Mouse (Mus musculus): ENCODE data around the gene Frmd4b.
"Not testable (repeated sequence)": the region's sequence is repeated elsewhere in the genome, so short reads cannot be mapped to it uniquely, and the experiment has no call there.

Frmd4b gene

GRCm38 (mm10) chr6:97415578-97415977 is 201.8 kb downstream of the Frmd4b start:
- DNase-seq (ENCODE audit: low read depth, low spot score): not testable (repeated sequence)

GRCm38 (mm10) chr6:97413453-97413852 is 203.9 kb downstream of the Frmd4b start:
- DNase-seq (ENCODE audit: low read depth, low spot score): no peak

- no peak for DNase-seq (ENCODE audit: low read depth, low spot score)
These were observed 204.9 kb downstream of the Frmd4b start for GRCm38 (mm10) chr6:97412403-97412802.

- DNase-seq (ENCODE audit: low read depth, low spot score): no peak
These were observed 206.0 kb downstream of the Frmd4b start for GRCm38 (mm10) chr6:97411327-97411726.

GRCm38 (mm10) chr6:97409467-97410239 is 207.7 kb downstream of the Frmd4b start:
- no peak for DNase-seq (ENCODE audit: low read depth, low spot score)

- no peak for DNase-seq (ENCODE audit: low read depth, low spot score)
These were observed 209.4 kb downstream of the Frmd4b start for GRCm38 (mm10) chr6:97407914-97408313.

GRCm38 (mm10) chr6:97407425-97407824 is 209.9 kb downstream of the Frmd4b start:
- DNase-seq (ENCODE audit: low read depth, low spot score): no peak

- no peak for DNase-seq (ENCODE audit: low read depth, low spot score)
These were observed 212.0 kb downstream of the Frmd4b start for GRCm38 (mm10) chr6:97405311-97405710.

- no peak for DNase-seq (ENCODE audit: low read depth, low spot score)
These were observed 214.4 kb downstream of the Frmd4b start for GRCm38 (mm10) chr6:97402822-97403472.

GRCm38 (mm10) chr6:97400446-97400845 is 216.9 kb downstream of the Frmd4b start:
- DNase-seq (ENCODE audit: low read depth, low spot score): no peak

GRCm38 (mm10) chr6:97397935-97398334 is 219.4 kb downstream of the Frmd4b start:
- DNase-seq (ENCODE audit: low read depth, low spot score): no peak

- DNase-seq (ENCODE audit: low read depth, low spot score): peak; percentile 28
These were observed 220.4 kb downstream of the Frmd4b start for GRCm38 (mm10) chr6:97396957-97397354.

- peak; percentile 90 for DNase-seq (ENCODE audit: low read depth, low spot score)
These were observed 220.9 kb downstream of the Frmd4b start for GRCm38 (mm10) chr6:97396351-97396956.

GRCm38 (mm10) chr6:97395477-97396350 is 221.6 kb downstream of the Frmd4b start:
- peak; percentile 8 for DNase-seq (ENCODE audit: low read depth, low spot score)

GRCm38 (mm10) chr6:97394473-97395075 is 222.8 kb downstream of the Frmd4b start:
- no peak for DNase-seq (ENCODE audit: low read depth, low spot score)

GRCm38 (mm10) chr6:97392912-97393311 is 224.4 kb downstream of the Frmd4b start:
- DNase-seq (ENCODE audit: low read depth, low spot score): no peak

- no peak for DNase-seq (ENCODE audit: low read depth, low spot score)
These were observed 230.0 kb downstream of the Frmd4b start for GRCm38 (mm10) chr6:97387388-97387787.

GRCm38 (mm10) chr6:97384918-97385317 is 232.4 kb downstream of the Frmd4b start:
- no peak for DNase-seq (ENCODE audit: low read depth, low spot score)

GRCm38 (mm10) chr6:97381275-97381674 is 236.1 kb downstream of the Frmd4b start:
- no peak for DNase-seq (ENCODE audit: low read depth, low spot score)

GRCm38 (mm10) chr6:97370947-97371346 is 246.4 kb downstream of the Frmd4b start:
- no peak for DNase-seq (ENCODE audit: low read depth, low spot score)

GRCm38 (mm10) chr6:97370460-97370859 is 246.9 kb downstream of the Frmd4b start:
- DNase-seq (ENCODE audit: low read depth, low spot score): no peak
